Mouse (Mus musculus): ENCODE measurements around the gene Esr1.
"Not testable (repeated sequence)": the region's sequence is repeated elsewhere in the genome, so short reads cannot be mapped to it uniquely, and the experiment has no call there.

Esr1 gene

DNA sequence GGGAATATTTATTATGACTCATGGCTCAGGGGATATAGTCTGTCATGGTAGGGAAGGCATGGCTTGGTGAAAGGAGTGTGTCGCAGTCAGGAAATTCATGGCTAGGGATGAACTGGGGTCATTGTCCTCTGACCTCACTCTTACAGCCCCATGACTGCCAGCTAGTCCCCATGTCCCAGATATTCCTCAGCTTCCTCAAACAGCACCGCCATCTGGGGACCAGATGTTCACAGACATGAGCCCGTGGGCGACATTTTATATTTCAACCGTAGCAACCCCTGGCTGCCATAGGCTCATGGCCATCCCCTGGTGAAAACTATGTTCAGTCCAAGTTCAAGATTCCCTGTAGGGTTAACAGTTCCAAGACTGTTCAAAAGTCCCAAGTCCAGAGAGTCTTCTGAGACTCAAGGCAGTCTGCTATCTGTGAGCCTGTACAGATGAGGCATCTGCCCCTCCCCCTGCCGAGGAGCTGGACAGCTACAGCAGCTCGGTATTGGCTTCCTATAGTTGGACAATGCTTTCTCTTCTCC, 83.0 kb downstream of the Esr1 start:
- no peak for DNase-seq (ENCODE audit: low spot score)

DNA sequence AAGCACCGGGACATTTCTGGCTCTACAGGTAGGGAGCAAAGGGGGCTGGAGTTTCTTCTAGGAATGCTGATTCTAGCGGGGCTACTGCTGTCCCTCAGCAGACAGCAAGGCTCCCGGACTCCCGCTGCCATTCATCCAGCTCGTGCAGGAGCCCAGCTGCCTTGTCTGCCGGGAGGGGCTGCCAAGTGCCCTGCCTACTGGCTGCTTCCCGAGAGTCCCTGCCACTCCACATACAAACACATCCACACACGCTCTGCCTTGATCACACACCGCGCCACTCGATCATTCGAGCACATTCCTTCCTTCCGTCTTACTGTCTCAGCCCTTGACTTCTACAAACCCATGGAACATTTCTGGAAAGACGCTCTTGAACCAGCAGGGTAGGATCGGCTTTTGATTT, 98.5 kb downstream of the Esr1 start:
- DNase-seq (ENCODE audit: low spot score) = peak; percentile 42

DNA sequence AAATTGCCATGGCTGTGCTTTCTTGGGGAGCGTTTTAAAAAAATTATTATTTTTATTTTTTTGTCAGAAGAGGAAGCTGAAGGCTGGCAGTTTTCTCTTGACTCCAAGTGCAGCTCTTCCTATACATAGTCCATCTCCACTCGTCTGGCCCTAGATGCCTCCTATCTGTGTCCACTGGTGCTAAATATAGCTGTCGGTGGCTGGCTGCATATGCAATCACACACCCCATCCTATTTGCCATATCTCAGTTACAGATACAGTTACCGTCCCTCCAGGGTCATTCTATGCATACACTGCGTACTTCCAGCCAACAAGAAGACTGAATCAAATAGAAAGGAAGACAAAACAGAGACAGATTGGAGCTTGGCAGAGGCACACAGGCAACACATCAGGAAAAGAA, 100.0 kb downstream of the Esr1 start:
- DNase-seq (ENCODE audit: low spot score) = no peak

DNA sequence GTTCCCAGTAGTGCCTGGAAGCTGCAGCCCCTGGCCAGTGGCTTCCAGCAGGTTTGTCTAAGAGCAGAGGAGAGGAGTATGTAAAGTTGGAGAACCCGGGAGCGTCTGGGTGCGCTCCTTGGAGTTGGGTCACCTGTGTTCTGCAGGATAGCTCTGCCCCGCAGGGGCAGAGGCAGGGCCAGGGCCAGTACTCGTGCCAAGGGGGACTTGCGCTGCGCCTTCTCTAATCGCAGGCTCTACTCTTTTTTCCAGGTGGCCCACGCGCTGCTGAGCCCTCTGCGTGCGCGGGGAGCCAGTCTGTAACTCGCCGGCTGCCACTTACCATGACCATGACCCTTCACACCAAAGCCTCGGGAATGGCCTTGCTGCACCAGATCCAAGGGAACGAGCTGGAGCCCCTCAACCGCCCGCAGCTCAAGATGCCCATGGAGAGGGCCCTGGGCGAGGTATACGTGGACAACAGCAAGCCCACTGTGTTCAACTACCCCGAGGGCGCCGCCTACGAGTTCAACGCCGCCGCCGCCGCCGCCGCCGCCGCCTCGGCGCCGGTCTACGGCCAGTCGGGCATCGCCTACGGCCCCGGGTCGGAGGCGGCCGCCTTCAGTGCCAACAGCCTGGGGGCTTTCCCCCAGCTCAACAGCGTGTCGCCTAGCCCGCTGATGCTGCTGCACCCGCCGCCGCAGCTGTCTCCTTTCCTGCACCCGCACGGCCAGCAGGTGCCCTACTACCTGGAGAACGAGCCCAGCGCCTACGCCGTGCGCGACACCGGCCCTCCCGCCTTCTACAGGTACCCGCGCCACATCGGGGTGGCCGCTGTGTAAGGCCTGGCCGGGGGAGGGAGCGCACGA, 100.9 kb downstream of the Esr1 start:
- peak; percentile 37 for DNase-seq (ENCODE audit: low spot score)

DNA sequence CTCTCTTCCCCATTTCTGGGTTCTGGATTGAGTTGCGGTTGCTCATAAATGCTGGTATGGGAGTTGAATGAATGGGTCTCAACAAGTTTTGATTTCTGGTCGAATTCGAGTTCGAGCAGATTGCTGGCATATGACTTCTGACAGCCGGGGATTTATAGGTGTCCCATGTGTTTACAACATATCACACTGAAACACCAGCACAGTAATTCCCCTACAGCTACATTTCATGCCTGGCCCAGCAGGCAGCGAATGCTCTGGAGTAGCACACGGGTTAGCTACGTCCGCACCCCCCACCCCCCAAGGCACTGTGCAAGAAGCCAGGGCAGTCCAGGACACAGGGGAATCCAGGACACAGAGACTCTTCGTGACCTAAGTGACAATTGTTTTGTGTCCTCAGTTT, 102.0 kb downstream of the Esr1 start:
- DNase-seq (ENCODE audit: low spot score) = no peak

DNA sequence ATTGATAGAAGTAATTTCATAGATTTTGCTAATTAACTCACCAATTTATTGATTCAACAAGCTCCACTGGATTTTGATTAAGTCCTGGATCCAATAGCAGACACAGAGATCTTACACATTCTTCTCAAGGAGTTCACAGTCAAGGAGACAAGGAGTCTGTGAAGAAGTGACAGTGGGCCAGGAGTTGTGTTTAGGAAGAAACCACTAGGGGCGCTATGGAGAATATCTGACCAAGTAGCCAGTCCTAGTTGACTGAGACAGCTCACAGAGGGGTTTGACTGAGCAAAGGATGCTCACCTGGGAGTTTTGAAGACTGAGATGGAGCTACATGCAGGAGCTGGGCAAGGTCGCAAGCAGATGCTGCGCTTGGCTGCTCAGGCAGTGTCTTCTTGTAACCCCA, 113.5 kb downstream of the Esr1 start:
- DNase-seq (ENCODE audit: low spot score) = no peak

DNA sequence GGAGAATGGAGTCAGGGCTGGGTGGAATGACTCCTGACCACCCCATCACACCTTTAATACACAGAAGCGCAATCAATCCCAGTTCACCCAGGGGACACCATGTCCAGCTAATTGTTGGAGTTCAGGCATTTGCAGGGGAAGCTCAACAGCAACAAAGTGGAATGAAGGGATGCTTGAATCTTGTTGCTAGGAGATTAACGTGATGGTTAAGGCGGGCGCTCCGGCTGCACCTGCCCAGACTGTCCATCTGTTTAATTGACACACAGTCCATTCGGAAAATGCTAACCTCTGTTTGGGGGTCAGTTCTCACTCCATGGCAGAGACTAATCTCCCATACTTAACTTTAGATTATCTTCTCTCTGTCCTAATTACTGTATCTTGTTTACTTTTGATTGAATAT, 114.7 kb downstream of the Esr1 start:
- no peak for DNase-seq (ENCODE audit: low spot score)

DNA sequence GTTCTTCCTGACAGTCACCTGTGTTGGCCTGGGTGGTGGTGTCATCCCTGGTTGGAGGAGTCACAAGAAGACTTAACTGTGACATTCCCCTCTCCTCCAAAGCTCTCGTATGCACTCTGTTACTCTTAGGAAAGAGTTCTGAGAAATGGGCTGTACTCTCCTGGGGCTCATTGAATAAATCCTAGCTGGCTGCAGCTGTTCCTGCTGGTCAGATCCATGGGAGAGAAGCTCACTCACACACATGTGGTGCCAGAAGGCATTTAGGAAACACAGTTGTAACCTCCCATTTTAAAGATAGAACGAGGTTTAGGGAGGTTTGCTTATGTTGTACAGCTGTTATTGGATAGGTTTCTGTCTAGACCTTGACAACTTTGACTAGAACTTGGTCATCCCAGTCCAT, 120.9 kb downstream of the Esr1 start:
- no peak for DNase-seq (ENCODE audit: low spot score)

DNA sequence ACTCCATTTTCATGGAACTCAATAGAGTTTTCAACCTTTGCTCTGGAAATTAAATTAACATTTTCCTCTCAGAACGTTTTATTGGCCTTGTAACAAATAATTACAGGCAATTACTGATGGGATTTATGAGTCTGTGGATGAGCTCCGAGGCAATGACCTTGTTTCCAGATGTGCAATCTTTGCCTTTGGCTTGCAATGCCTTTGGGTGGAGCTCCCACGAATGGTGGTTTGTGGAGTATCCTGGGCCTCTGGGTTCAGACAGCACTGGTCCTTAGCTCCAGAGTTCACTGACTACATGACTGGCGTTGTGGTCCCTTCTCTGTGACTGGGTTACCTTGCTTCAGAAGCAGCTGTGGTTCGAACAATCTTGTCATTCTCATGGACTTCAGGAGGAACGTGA, 122.6 kb downstream of the Esr1 start:
- no peak for DNase-seq (ENCODE audit: low spot score)

DNA sequence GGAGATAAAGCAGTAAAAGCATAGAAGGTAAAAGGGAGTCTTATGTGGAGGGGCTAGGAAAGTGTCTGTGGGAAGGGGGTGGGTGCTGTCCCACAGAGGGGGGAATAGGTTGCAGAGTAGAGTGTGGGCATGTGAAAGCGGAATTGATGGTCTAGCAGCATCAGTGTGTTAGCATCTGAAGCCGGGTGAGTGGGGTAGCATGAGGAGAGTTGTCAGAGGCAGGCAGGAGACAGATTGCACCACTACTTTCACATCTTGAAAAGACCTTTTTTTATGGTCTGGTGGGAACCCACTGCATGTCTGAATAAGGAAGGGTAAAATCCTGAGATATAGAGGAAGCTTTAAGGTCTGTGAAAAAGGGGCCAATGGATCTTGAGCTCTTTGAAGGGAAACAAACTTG, 123.5 kb downstream of the Esr1 start:
- no peak for DNase-seq (ENCODE audit: low spot score)

DNA sequence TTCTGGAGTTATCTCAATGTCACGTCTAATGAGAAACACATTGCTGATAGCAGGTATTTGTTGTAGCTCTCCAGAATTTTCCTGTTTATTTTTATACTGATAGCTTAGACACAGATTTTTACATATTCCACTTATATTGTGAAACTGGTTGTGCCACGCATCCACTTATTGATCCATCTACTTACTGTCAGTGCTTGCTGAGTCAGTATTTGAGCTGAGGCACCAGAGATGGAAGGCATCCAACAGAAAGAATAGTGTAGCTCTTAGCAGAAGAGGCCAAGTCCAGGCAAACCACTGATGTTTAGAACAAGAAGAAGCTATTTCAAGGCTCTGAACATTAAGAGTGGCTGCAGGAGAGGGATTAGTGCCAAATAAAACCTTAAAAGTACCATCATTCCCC, 126.9 kb downstream of the Esr1 start:
- DNase-seq (ENCODE audit: low spot score) = no peak

DNA sequence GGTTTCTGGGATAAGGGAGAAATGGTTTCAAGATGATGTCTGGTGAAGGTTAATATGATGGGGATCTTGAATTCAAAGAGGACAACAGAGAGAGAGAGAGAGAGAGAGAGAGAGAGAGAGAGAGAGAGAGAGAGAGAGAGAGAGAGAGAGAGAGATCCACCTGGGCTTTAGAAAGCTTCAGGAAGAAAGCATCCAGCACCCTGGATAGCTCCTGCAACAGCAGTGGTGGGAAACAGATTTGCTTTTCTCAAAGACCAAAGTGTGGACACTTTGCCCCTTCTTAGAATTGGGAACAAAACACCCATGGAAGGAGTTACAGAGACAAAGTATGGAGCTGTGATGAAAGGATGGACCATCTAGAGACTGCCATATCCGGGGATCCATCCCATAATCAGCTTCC, 139.7 kb downstream of the Esr1 start:
- not testable (repeated sequence) for DNase-seq (ENCODE audit: low spot score)

DNA sequence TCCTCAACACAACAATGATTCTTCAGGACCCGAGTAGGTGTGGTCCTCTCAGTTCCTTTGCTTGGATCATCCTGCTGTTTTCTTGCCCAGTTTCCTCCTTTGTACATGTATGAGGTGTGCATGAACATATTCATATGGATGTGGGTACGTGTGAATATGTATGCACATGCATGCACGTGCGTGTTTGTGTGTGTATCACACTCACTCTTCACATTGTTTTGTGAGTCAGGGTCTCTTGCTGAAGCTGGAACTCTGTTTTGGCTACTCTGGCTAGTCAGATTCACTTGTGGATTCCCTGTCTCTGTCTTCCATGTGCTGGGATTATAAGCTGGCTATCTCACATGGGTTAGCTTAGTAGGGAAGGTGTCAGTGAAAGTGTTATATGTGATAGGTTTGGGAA, 141.6 kb downstream of the Esr1 start:
- DNase-seq (ENCODE audit: low spot score) = no peak

DNA sequence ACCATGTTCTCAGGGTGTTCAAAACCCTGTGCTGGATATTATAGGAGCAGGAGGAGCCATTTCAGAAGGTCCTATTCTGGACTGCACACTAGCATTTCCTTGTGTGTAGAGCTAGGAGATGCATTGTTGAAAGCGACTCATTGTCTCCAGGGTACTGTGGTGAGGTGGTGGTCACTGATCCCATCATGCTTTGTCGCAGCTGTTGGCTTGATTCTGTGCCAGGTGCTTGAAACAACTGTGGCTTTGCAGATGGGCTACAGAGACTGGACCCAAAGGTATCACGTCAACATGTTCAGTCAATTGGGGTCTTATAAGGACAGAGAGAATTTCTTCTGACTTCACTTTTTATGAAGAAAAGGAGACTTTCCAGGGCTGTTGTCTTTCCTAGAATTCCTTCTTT, 164.1 kb downstream of the Esr1 start:
- DNase-seq (ENCODE audit: low spot score) = no peak

DNA sequence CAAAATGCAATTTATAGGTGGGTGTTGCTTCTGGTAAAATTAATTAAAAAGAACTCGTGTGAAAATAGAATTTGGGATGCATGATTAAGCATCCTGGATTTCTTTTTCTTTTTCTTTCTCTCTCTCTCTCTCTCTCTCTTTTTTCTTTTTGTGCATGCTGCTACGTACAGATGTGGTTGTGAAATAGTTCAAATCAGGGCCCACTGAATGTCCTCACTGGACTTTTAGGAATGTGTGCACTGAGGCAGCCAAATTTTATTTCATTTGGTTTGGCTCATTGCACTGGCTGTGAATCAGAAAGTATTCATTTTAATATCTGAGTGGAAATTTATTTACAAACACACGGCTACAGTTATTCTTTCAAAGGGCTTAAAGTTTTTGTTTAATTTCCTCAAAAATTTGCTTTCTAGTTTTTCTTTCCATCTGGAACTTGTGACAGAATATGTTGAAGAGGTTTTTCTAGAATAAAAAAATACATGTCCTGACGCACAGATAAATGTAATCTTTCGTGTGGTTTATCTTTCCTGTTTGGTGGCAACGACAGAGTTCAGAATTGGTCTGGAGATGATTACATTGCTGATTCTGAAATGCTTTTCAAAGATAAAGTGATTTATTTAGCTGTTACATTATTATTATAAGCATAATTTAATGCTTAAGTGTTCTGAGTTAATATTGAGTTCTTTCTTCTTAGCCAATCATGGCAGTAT, 164.8 kb downstream of the Esr1 start:
- no peak for DNase-seq (ENCODE audit: low spot score)

DNA sequence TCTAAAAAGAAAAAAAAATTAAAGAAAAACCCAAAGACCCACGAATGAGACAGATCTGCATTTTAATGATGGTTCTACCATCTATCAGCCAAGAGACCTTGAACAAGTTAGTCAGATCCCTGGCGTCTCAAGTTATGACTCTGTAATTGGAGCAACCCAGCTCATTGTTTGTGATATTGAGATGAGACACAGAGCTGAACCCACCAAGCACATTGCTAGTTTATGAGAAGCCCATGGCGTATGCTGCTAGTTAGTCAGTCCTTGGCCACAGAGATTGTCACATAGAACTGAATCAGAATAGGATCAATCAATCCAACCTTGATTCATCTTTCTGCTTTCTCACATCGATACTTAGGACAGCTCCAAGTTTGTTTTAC, 165.3 kb downstream of the Esr1 start:
- no peak for DNase-seq (ENCODE audit: low spot score)

DNA sequence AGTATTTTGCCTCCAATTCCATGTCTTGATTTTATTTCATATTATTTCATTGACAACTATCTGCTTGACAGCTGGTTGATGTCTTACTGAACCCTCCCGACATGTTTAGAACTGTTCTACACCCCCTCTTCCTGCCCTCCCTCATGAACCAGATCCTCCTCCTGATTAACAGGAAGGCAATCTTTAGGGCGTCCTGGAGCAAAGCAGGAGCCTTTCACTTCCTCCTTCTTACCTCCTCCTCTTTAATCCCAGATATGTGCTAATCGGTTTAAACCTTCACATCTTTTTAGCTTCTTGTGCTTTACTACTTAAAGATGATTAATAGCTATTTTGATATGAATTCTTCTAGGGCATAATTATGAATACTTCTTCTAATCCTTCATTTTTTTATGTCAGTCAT, 166.6 kb downstream of the Esr1 start:
- no peak for DNase-seq (ENCODE audit: low spot score)

DNA sequence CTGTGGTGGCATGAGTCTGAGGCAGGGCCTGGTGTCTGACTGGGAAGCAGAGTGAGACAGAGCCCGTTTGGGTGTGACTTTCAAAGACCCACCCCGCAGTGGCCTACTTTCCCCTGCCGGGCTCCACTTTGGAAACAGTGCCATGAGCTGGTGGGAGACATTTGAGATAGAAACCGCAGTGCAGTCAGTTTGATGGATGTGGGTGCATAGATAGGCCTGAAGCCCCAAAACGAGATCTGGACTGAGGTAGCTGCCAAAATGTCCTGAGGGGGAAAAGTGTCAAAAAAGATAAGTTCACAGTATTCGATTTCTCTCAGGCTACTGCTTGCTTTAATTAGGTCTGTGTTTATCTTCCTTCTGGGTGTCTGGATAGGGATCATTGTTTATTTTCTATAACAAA, 169.5 kb downstream of the Esr1 start:
- no peak for DNase-seq (ENCODE audit: low spot score)

DNA sequence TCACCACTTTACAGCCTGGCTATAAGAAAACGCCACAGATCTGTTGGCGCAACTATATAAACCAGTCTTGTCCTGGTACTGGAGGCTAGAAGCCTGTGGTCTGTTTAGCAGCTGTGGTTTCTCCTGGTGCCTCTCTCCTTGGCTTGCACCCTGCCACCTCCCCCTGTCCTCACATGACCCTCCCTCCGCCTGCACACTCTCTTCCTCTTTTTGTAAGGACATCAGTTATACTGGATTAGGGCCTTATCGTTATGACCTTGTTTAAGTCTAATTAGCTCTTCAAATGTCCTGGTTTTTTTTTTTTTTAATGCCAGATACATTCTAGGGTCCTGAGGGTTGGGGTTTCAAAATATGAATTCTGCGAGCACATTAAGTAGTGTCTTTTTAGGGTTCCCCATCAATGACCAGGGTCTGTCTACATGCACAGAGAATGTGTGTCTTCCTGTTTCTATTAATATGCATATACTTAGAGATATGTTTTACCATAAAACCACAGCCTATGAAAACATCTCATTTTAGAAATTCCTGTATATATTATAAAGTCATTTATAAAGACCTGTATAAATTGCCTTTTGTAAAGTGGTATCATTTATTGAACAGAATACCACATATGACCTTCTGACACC, 175.7 kb downstream of the Esr1 start:
- DNase-seq (ENCODE audit: low spot score) = no peak

DNA sequence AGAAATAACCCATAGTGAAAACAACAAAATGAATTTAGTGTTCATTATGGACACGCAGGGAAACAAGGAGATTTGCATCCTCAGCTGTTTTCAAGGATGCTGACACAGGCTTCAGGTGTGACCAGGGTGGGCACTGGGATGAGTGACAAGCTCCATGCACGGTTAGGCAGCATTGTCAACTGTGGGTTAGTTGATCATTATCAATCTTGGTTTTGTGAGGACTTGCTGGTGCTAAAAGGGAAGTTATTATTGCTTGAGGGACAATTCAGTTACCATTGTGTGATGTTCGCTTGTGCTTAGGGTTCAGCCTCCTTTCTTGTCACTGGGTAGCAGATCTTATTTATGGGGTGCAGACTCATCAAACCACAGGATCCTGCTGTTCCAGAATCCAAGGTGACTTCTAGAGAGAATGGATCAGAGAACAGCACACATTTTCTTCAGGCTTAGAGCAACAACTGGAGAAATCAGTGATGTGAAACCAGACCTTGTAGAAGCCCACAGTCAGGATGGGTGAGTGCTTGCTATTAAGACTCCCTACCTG, 186.9 kb downstream of the Esr1 start:
- DNase-seq (ENCODE audit: low spot score) = no peak

DNA sequence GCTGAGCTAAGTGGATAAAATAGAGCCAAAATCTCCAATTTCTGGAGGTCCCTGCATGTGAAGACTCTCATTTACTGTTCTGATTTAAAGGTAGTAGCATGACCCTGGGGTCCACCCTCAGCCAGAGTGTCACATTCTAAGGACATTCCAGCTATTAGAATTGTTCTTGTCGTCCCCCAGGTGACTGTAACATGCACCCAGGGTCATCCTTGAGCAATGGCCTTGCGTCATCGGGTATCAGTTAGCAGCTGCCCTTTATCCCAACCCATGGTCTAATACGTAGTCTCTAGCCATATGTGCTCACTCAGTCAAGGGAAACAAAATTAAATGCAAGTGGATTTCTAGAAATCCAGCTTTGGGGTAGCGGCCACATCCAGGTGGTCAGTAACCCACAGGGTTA, 213.0 kb downstream of the Esr1 start:
- DNase-seq (ENCODE audit: low spot score) = no peak

DNA sequence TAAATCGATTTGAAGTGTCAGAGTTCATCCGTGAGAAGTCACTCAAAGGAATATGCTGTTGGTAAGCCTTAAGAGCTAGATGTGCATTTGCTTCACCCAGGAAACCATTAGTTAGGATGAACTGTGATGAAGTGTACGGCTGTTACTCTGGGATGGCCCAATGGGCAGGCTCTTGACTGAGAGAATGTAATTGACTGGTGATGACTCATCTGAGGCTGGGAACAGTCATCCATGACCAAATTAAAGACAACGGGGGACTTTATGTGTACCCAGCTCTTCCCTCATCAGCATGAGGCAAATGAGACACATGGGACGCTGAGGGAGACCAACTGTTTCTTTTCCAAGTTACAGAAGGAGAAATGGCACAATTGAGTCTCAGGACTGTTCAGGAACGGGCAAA, 219.2 kb downstream of the Esr1 start:
- no peak for DNase-seq (ENCODE audit: low spot score)

DNA sequence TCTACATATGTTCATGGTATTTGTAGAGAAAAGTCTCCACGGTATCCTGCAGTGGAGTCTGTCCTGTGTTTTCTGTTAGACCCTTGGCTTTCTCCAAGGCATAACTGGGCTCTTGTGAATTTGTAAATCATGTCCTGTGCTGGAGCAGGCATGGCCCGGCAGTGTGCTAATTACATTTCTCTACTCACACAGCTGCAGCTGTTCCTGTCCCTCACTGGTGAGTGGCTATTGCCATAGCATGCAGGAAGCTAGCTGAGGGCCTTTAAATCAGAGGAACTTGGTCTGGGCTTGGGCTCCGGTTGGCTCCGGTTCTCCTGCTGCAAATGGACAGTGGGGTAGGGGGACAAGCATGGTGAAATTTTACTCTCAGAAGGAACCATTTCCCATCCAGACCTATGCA, 226.7 kb downstream of the Esr1 start:
- no peak for DNase-seq (ENCODE audit: low spot score)

All from ovary, postnatal 10 days (tissue).